Comparison of ENCODE assay signal across 23 mouse cellular contexts in the genomic region with DNA sequence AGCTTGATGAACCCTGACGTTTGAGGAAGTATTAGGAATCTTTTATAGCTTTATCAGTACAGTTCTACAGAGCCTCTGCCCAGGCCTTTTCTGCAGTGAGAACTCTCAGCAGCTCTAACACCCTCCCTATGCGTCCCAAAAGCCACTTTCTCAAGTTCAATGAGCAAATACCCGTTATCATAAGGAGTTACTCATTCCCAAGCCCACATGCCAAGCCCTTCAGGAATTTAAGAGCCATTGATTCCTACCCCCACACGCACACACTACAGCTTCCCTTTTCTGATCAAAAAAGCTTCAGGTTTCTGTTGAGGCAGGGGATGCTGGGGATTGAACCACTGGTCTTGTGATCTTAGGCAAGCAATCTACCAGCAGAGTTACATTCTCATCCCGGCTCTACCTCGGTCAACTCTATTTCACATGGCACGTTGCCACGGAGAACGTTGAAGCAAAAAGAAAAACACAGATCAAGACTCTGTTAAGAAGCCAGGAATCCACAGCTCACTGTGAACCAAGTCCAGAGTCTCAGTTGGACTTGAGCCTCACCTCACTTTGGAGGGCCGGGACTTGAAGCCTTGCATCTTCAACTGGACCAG. TPM values are rescaled to one million over a fixed set of nuclear protein-coding genes. Genes with fewer than 3 reads are reported as not detected.
DNase-seq lines count a peak whose midpoint lies in the region; ATAC-seq and TF ChIP-seq lines count a peak whose summit lies in the region.
"Had no signal": no experiment of that assay in that cellular context is flagged by ENCODE, and none has a peak within 500 bp of the region (broad histone marks: within the 10 kb centered on the region; RNA-seq: fewer than 3 reads in every experiment).

No protein-coding gene starts in this region.

- no peaks in the 10 kb centered on the region for H3K9me3 ChIP-seq in intestine, embryonic 16.5 days (ENCODE audit: control insufficient read depth, low read length)
- H3K9me3 ChIP-seq in neural tube, embryonic 15.5 days (replicated peaks): no peaks in the 10 kb centered on the region
- H3K9me3 ChIP-seq in hindbrain, postnatal 0 days (ENCODE audit: low read length): no peaks in the 10 kb centered on the region
- H3K9me3 ChIP-seq: embryonic facial prominence, embryonic 15.5 days; forebrain, embryonic 10.5 days; heart, embryonic 13.5 days; hindbrain, embryonic 13.5 days; midbrain, embryonic 12.5 days; neural tube, embryonic 13.5 days had no signal

- H3K27me3 ChIP-seq in intestine, embryonic 16.5 days (replicated peaks; ENCODE audit: control insufficient read depth, insufficient read depth, low read length): no peaks in the 10 kb centered on the region
- peaks cover 20% of the 10 kb centered on the region for H3K27me3 ChIP-seq in neural tube, embryonic 15.5 days (replicated peaks)
- peaks cover 10% of the 10 kb centered on the region for H3K27me3 ChIP-seq in hindbrain, postnatal 0 days (ENCODE audit: insufficient read depth, low read length)

- TF ChIP-seq POLR2A in lung, adult 2 months (IDR thresholded peaks at IDR 0.05; ENCODE audit: borderline replicate concordance, extremely low read depth, low read depth, low read length): no peak

- 59% methylated on average over 10 of the region's 10 CpGs for WGBS in lung, adult 2 months
- WGBS in intestine, embryonic 16.5 days: 69% methylated on average over 10 of the region's 10 CpGs
- 88% methylated on average over 10 of the region's 10 CpGs for WGBS in neural tube, embryonic 15.5 days
- WGBS in hindbrain, postnatal 0 days: 82% methylated on average over 10 of the region's 10 CpGs

- 0 out of 2 replicates have a peak, but pooled peaks cover 3% of the 10 kb centered on the region for H3K4me1 ChIP-seq in lung, adult 2 months (ENCODE audit: control insufficient read depth, insufficient read depth, low read length)
- 0 out of 2 replicates have a peak, but pooled peaks cover 3% of the 10 kb centered on the region for H3K4me1 ChIP-seq in intestine, embryonic 16.5 days (ENCODE audit: control insufficient read depth, insufficient read depth, low read length)
- peaks cover 17% of the 10 kb centered on the region for H3K4me1 ChIP-seq in neural tube, embryonic 15.5 days
- H3K4me1 ChIP-seq in hindbrain, postnatal 0 days (ENCODE audit: insufficient read depth, low read length): 0 out of 2 replicates have a peak, but pooled peaks cover 5% of the 10 kb centered on the region

- peak; percentile 41 for DNase-seq in lung, adult 2 months
- no peak for DNase-seq in lung, postnatal 10 days
- DNase-seq in lung, postnatal 25 days (ENCODE audit: low spot score): peak; percentile 59
- DNase-seq in neural tube, embryonic 10.5 days (ENCODE audit: extremely low spot score, low spot score): no peak
- DNase-seq in hindbrain, postnatal 0 days (ENCODE audit: low spot score): no peak
- DNase-seq: adrenal gland, postnatal 25 days; cerebellum, adult 11 months; cerebellum, postnatal 36 days; gastrocnemius, postnatal 10 days; heart, adult 18-20 months; layer of hippocampus, postnatal 36 days; spleen, adult 18-20 months had no signal

- no peak for ATAC-seq in intestine, embryonic 16.5 days
- ATAC-seq in neural tube, embryonic 15.5 days (ENCODE audit: low FRiP score): no peak
- ATAC-seq in hindbrain, postnatal 0 days: no peak
- ATAC-seq: activated CD4-positive, CD25-positive, alpha-beta regulatory T cell, adult 4 months had no signal

- H3K9ac ChIP-seq in intestine, embryonic 16.5 days (ENCODE audit: low read depth, low read length): peak overlapping the region; percentile 7; the same call in 1 of the 2 replicates
- no peak overlapping the region for H3K9ac ChIP-seq in neural tube, embryonic 15.5 days (replicated peaks)
- H3K9ac ChIP-seq in hindbrain, postnatal 0 days (replicated peaks; ENCODE audit: low read length): no peak overlapping the region
- H3K9ac ChIP-seq: embryonic facial prominence, embryonic 15.5 days; heart, embryonic 13.5 days; hindbrain, embryonic 13.5 days; liver, embryonic 14.5 days; midbrain, embryonic 12.5 days; neural tube, embryonic 13.5 days had no signal

- no peaks in the 10 kb centered on the region for H3K36me3 ChIP-seq in intestine, embryonic 16.5 days (ENCODE audit: control insufficient read depth, insufficient read depth, low read length)
- no peaks in the 10 kb centered on the region for H3K36me3 ChIP-seq in neural tube, embryonic 15.5 days
- H3K36me3 ChIP-seq in hindbrain, postnatal 0 days (ENCODE audit: insufficient read depth, low read length): no peaks in the 10 kb centered on the region
- H3K36me3 ChIP-seq: embryonic facial prominence, embryonic 15.5 days; forebrain, embryonic 10.5 days; heart, embryonic 13.5 days; hindbrain, embryonic 13.5 days; midbrain, embryonic 12.5 days; neural tube, embryonic 13.5 days had no signal

- H3K27ac ChIP-seq in intestine, embryonic 16.5 days (ENCODE audit: low read length): peak overlapping the region; percentile 33; the same call in 1 of the 2 replicates
- H3K27ac ChIP-seq in neural tube, embryonic 15.5 days (replicated peaks): no peak overlapping the region
- no peak overlapping the region for H3K27ac ChIP-seq in hindbrain, postnatal 0 days
- H3K27ac ChIP-seq: embryonic facial prominence, embryonic 15.5 days; forebrain, embryonic 10.5 days; heart, embryonic 13.5 days; hindbrain, embryonic 13.5 days; layer of hippocampus, adult 2 months; liver, embryonic 14.5 days; midbrain, embryonic 12.5 days; neural tube, embryonic 13.5 days had no signal

- H3K4me2 ChIP-seq in intestine, embryonic 16.5 days (ENCODE audit: low read depth, low read length): peak overlapping the region; percentile 82; the same call in 1 of the 2 replicates
- no peak overlapping the region for H3K4me2 ChIP-seq in neural tube, embryonic 15.5 days
- no peak overlapping the region for H3K4me2 ChIP-seq in hindbrain, postnatal 0 days (ENCODE audit: low read depth, low read length)
- H3K4me2 ChIP-seq: embryonic facial prominence, embryonic 15.5 days; heart, embryonic 13.5 days; hindbrain, embryonic 13.5 days; midbrain, embryonic 12.5 days; neural tube, embryonic 13.5 days had no signal

- no peak for TF ChIP-seq CTCF in lung, adult 2 months (IDR thresholded peaks at IDR 0.05; ENCODE audit: insufficient read depth, low read length)
- TF ChIP-seq CTCF in hindbrain, postnatal 0 days (IDR thresholded peaks at IDR 0.05; ENCODE audit: low read depth): no peak

- no peak overlapping the region for H3K4me3 ChIP-seq in lung, adult 2 months (replicated peaks; ENCODE audit: extremely low read depth, low read depth, low read length)
- H3K4me3 ChIP-seq in intestine, embryonic 16.5 days (ENCODE audit: low read length): no peak overlapping the region
- H3K4me3 ChIP-seq in neural tube, embryonic 15.5 days (replicated peaks): no peak overlapping the region
- no peak overlapping the region for H3K4me3 ChIP-seq in hindbrain, postnatal 0 days (ENCODE audit: low read length)
- H3K4me3 ChIP-seq: embryonic facial prominence, embryonic 15.5 days; forebrain, embryonic 10.5 days; heart, embryonic 13.5 days; hindbrain, embryonic 13.5 days; layer of hippocampus, adult 2 months; midbrain, embryonic 12.5 days; neural tube, embryonic 13.5 days had no signal

RNA-seq across cellular contexts. Expression of gene Anxa4, which starts 2.9 kb away (rescaled TPM):
- polyA plus RNA-seq in lung, adult 2 months (2012; rRNA removed): 76.5 and 110 TPM in 2 replicates
- 538 and 653 TPM in 2 replicates for polyA plus RNA-seq in intestine, embryonic 16.5 days (2015; fragmentation: Nextera tagmentation; extraction: Ambion mirVana)
- polyA plus RNA-seq in neural tube, embryonic 15.5 days (2015; fragmentation: Nextera tagmentation; extraction: Ambion mirVana): 4.2 and 21.7 TPM in 2 replicates
- total RNA-seq in hindbrain, postnatal 0 days (2014; rRNA removed): 2.1 and 4.2 TPM in 2 replicates
- 6.4 and 6.8 TPM in 2 replicates for polyA plus RNA-seq in hindbrain, postnatal 0 days (2015; fragmentation: Nextera tagmentation; extraction: Ambion mirVana)

RNA-seq across cellular contexts. Expression of gene Gmcl1, which starts 57.3 kb away (rescaled TPM):
- polyA plus RNA-seq in lung, adult 2 months (2012; rRNA removed): 8.4 and 8.7 TPM in 2 replicates
- 22.1 and 24.3 TPM in 2 replicates for polyA plus RNA-seq in intestine, embryonic 16.5 days (2015; fragmentation: Nextera tagmentation; extraction: Ambion mirVana)
- 38.7 and 41.8 TPM in 2 replicates for polyA plus RNA-seq in neural tube, embryonic 15.5 days (2015; fragmentation: Nextera tagmentation; extraction: Ambion mirVana)
- 15.9 and 23.5 TPM in 2 replicates for total RNA-seq in hindbrain, postnatal 0 days (2014; rRNA removed)
- polyA plus RNA-seq in hindbrain, postnatal 0 days (2015; fragmentation: Nextera tagmentation; extraction: Ambion mirVana): 25.8 and 26.9 TPM in 2 replicates

RNA-seq across cellular contexts. Expression of gene Aak1, which starts 58.9 kb away (rescaled TPM):
- 17.7 and 23.0 TPM in 2 replicates for polyA plus RNA-seq in lung, adult 2 months (2012; rRNA removed)
- polyA plus RNA-seq in intestine, embryonic 16.5 days (2015; fragmentation: Nextera tagmentation; extraction: Ambion mirVana): 7.0 and 8.9 TPM in 2 replicates
- 40.2 and 43.4 TPM in 2 replicates for polyA plus RNA-seq in neural tube, embryonic 15.5 days (2015; fragmentation: Nextera tagmentation; extraction: Ambion mirVana)
- total RNA-seq in hindbrain, postnatal 0 days (2014; rRNA removed): 77.8 and 80.8 TPM in 2 replicates
- polyA plus RNA-seq in hindbrain, postnatal 0 days (2015; fragmentation: Nextera tagmentation; extraction: Ambion mirVana): 27.0 and 32.6 TPM in 2 replicates

Comparison
In these comparisons a context has a peak if more than half of its experiments do, and no peak if none do; other contexts are left out.
1. DNase-seq: peak in lung, adult 2 months (single experiment) and lung, postnatal 25 days (single experiment); none in lung, postnatal 10 days (single experiment), neural tube, embryonic 10.5 days (single experiment) and hindbrain, postnatal 0 days (single experiment).